ENCODE assay signal across 10 mouse cellular contexts in genomic region chr5:112470144-112470543, GRCm38 (mm10). TPM values are rescaled to one million over a fixed set of nuclear protein-coding genes. Genes with fewer than 3 reads are reported as not detected.
DNase-seq lines count a peak whose midpoint lies in the region; ATAC-seq and TF ChIP-seq lines count a peak whose summit lies in the region.
"Had no signal": no experiment of that assay in that cellular context is flagged by ENCODE, and none has a peak within 500 bp of the region (broad histone marks: within the 10 kb centered on the region; RNA-seq: fewer than 3 reads in every experiment).

No protein-coding gene starts in this region.

- intact Hi-C loops in left cerebral cortex, adult 2 months (cut with DNase I), result loop anchor here (5.0 kb wide), 2 partner anchors 172 to 397 kb away; no protein-coding TSS in a partner anchor

- 0 out of 2 replicates have a peak, but pooled peaks cover 2% of the 10 kb centered on the region for H3K9me3 ChIP-seq in intestine, postnatal 0 days (ENCODE audit: control insufficient read depth)
- H3K9me3 ChIP-seq in intestine, embryonic 15.5 days, result no peaks in the 10 kb centered on the region
- H3K9me3 ChIP-seq: embryonic facial prominence, embryonic 12.5 days had no signal

- peak; percentile 90 for TF ChIP-seq CTCF in intestine, postnatal 0 days (IDR thresholded peaks at IDR 0.05; ENCODE audit: low read depth)
- TF ChIP-seq CTCF in left cerebral cortex, adult 2 months (IDR thresholded peaks at IDR 0.05), result peak; percentile 78

- DNase-seq in 416B (ENCODE audit: low read depth) (peak; percentile 60), MN1 (ENCODE audit: low spot score) (peak; percentile 56)
- peak; percentile 80 to 83 for DNase-seq in cerebellum, postnatal 36 days
- DNase-seq in left cerebral cortex, adult 2 months (ENCODE audit: extremely low spot score in 1 of 2, low spot score in 2 of 2), result peak; percentile 58 to 69
- DNase-seq in thymus, postnatal 0 days (ENCODE audit: low spot score), result peak; percentile 27

- H3K4me2 ChIP-seq in intestine, postnatal 0 days (replicated peaks; ENCODE audit: low read depth), result no peak overlapping the region
- H3K4me2 ChIP-seq in intestine, embryonic 15.5 days (replicated peaks), result no peak overlapping the region
- H3K4me2 ChIP-seq: embryonic facial prominence, embryonic 12.5 days had no signal

- no peaks in the 10 kb centered on the region for H3K4me1 ChIP-seq in intestine, postnatal 0 days (replicated peaks; ENCODE audit: control insufficient read depth, insufficient read depth, low read length)
- peaks cover 6% of the 10 kb centered on the region; the same call in 1 of the 2 replicates for H3K4me1 ChIP-seq in intestine, embryonic 15.5 days (replicated peaks)
- H3K4me1 ChIP-seq: embryonic facial prominence, embryonic 12.5 days had no signal

- H3K9ac ChIP-seq in intestine, postnatal 0 days (ENCODE audit: low read depth, low read length), result no peak overlapping the region
- no peak overlapping the region for H3K9ac ChIP-seq in intestine, embryonic 15.5 days
- H3K9ac ChIP-seq: embryonic facial prominence, embryonic 12.5 days had no signal

- no peak overlapping the region for H3K27ac ChIP-seq in intestine, postnatal 0 days (ENCODE audit: low read depth, low read length)
- H3K27ac ChIP-seq in intestine, embryonic 15.5 days, result no peak overlapping the region
- no peak overlapping the region for H3K27ac ChIP-seq in left cerebral cortex, adult 2 months
- H3K27ac ChIP-seq: embryonic facial prominence, embryonic 12.5 days had no signal

- no peaks in the 10 kb centered on the region for H3K27me3 ChIP-seq in intestine, postnatal 0 days (replicated peaks; ENCODE audit: control insufficient read depth, insufficient read depth, low read length)
- H3K27me3 ChIP-seq in intestine, embryonic 15.5 days (replicated peaks), result no peaks in the 10 kb centered on the region
- H3K27me3 ChIP-seq: embryonic facial prominence, embryonic 12.5 days had no signal

- H3K36me3 ChIP-seq in intestine, postnatal 0 days (ENCODE audit: control insufficient read depth, insufficient read depth), result no peaks in the 10 kb centered on the region
- H3K36me3 ChIP-seq in intestine, embryonic 15.5 days, result no peaks in the 10 kb centered on the region
- H3K36me3 ChIP-seq: embryonic facial prominence, embryonic 12.5 days had no signal

- no peak overlapping the region for H3K4me3 ChIP-seq in intestine, postnatal 0 days (ENCODE audit: low read depth, low read length)
- H3K4me3 ChIP-seq in intestine, embryonic 15.5 days (replicated peaks), result no peak overlapping the region
- H3K4me3 ChIP-seq in left cerebral cortex, adult 2 months, result no peak overlapping the region
- H3K4me3 ChIP-seq: embryonic facial prominence, embryonic 12.5 days had no signal

- ATAC-seq in intestine, postnatal 0 days, result no peak
- no peak for ATAC-seq in intestine, embryonic 15.5 days

- WGBS in intestine, postnatal 0 days, result 68% methylated on average over 6 of the region's 6 CpGs
- WGBS in intestine, embryonic 15.5 days, result 70% methylated on average over 6 of the region's 6 CpGs

RNA-seq across cellular contexts. Expression of gene Gm6588, which starts 20.9 kb away (rescaled TPM):
- polyA plus RNA-seq in intestine, postnatal 0 days (2015; fragmentation: Nextera tagmentation; extraction: Ambion mirVana), result not detected in 2 replicates
- not detected in 2 replicates for polyA plus RNA-seq in intestine, embryonic 15.5 days (2015; fragmentation: Nextera tagmentation; extraction: Ambion mirVana)
- total RNA-seq in left cerebral cortex, adult 2 months (2021), result not detected
- not detected in 2 replicates for polyA plus RNA-seq in thymus, postnatal 0 days (2015; fragmentation: Nextera tagmentation; extraction: Ambion mirVana)
- total RNA-seq: layer of hippocampus, postnatal 36 days; neutrophil, adult 5-6 weeks had no signal
- polyA plus RNA-seq: embryonic facial prominence, embryonic 12.5 days had no signal

Comparison
In these comparisons a context has a peak if more than half of its experiments do, and no peak if none do; other contexts are left out.
1. DNase-seq: peak in every context shown above with its lines; median percentile 82 in cerebellum, postnatal 36 days; 64 in left cerebral cortex, adult 2 months; 60 in 416B; 56 in MN1; 27 in thymus, postnatal 0 days.